Mouse (Mus musculus): ENCODE results near the gene Tmprss12.
A peak's percentile ranks its signal among the peaks of the same experiment; 100 is the strongest.
"Not testable (repeated sequence)": the region's sequence is repeated elsewhere in the genome, so short reads cannot be mapped to it uniquely, and the experiment has no call there.

Gene Tmprss12

GRCm38 (mm10) chr15:100273791-100274308 lies 6.8 kb upstream of the Tmprss12 start:
- DNase-seq (ENCODE audit: extremely low read depth, low read depth, low spot score): not testable (repeated sequence)

- no peak for DNase-seq (ENCODE audit: extremely low read depth, low read depth, low spot score)
Measured at GRCm38 (mm10) chr15:100274790-100275559, 5.7 kb upstream of the Tmprss12 start.

DNA sequence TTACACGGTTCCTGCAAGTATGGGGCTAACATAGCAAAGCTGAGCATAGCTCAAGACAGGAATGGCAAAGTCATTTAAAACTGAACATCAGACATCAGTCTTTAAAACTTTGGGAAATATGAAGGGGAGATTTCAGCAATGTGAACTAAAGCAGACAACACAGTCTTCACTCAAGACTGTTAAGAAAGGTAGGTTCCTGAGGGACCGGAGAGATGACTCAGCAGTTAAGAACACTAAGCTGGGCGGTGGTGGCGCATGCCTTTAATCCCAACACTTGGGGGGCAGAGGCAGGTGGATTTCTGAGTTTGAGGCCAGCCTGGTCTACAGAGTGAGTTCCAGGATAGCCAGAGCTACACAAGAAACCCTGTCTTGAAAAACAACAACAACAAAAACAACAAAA lies 4.2 kb upstream of the Tmprss12 start:
- no peak for DNase-seq (ENCODE audit: extremely low read depth, low read depth, low spot score)

DNA sequence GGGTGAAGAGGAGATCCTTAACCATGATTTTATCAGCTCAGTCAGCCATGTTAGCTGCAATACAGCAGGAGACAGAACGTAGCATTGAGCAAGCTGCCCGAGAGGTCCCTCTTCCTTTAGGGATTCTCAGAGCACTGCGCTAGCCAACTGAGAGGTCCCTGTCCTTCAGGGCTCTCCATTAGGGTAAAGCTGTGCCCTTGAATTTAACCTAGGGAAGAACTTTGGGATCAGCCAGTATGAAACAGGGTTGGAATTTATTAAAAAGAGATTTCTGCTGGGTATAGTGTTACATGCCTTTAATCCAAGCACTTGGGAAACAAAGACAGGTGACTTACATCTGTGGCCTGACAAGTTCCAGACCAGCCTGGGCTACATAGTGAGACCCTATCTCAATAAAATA lies 3.1 kb upstream of the Tmprss12 start:
- no peak for DNase-seq (ENCODE audit: extremely low read depth, low read depth, low spot score)

DNA sequence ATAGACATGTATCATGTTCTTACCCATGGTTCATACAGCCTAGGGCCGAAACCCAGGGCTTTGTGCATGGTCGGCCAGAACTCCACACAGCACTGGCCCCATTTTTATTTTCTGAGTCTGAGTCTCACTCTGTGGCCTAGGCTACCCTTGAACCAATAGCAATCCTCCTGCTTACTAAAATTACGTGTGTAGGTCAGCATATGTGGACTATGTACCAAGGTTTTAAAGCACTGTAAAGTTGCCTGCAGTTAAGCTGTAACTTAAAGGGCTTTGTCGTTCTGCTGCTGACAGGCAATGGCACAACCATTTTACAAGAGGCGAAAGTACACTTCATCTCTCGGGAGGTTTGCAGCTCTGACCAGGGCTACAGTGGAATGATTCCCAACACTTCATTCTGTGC lies 8.3 kb downstream of the Tmprss12 start:
- no peak for DNase-seq (ENCODE audit: extremely low read depth, low read depth, low spot score)

DNA sequence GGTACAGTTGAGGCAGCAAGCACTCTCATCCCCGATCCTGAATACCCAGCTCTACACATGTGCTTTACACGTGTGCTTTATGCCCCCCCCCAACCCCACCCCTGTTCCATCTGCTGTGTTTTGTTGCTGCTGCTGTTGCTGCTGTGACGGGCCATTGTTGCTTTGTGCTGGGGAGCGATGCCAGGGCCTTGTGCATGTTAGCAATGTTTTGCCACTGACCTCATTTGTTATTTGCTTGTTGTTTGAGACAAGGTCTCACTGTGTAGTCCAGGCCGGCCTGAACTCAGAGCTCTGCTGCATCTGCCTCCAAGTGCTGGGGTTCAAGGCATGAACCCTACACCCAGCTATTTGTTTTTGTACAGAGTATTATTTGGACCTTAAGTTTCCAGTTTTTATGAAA lies 10.2 kb downstream of the Tmprss12 start:
- DNase-seq (ENCODE audit: extremely low read depth, low read depth, low spot score): no peak

GRCm38 (mm10) chr15:100292326-100292725 lies 11.7 kb downstream of the Tmprss12 start:
- no peak for DNase-seq (ENCODE audit: extremely low read depth, low read depth, low spot score)

DNA sequence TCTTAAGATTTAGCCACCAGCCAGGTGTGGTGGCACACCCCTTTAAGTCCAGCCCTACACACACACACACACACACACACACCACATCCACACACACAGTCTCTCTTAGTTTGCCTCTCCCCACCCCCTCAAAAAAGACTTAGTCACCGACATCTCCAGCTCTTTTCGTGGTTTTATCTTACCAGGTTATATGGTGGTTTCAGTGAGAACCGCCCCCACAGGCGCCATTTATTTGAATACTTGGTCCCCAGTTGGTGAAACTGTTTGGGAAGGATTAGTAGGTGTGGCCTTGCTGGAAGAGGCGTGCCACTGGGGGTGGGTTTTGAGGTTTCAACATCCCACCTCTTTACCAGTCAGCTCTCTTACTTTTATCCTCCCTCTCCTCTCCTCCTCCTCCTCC lies 17.2 kb downstream of the Tmprss12 start:
- no peak for DNase-seq (ENCODE audit: extremely low read depth, low read depth, low spot score)

DNA sequence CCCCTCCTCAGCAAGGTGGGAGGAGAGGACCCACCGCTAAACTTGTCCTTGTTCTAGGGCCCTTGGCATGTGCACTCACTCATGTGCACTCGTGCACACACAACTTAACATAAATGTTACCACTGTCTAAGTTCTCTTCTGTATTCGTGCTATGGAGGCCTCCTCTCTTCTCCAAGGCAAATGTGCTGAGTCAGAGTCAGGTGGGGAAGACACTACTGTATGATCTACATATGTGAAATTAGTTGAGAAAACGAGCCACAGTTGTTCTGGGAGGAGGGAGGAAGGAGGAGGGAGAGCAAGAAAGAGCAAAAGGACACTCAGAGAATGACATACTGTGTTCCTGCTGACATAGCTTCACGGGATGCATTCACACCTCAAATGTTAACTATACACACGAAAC lies 19.9 kb downstream of the Tmprss12 start:
- no peak for DNase-seq (ENCODE audit: extremely low read depth, low read depth, low spot score)

DNA sequence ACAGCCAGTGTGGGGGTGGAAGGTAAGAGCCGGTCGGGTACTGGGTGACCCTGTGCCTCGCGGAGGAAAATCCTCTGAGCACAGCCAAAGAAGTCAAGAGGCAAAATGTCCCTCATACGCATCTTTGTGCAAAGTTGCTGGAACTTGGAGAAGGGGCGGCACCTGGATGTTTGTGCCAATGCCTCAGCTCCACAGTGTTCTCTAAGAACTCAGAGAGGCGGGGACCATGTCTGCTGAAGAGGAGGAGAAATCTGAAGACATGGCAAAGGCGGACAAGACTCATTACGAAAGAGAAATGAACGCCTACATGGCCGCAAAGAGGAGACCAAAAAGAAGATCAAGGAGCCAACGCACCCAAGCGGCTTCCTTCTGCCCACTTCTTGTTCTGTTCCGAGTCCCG lies 20.9 kb downstream of the Tmprss12 start:
- peak; percentile 39 for DNase-seq (ENCODE audit: extremely low read depth, low read depth, low spot score)

DNA sequence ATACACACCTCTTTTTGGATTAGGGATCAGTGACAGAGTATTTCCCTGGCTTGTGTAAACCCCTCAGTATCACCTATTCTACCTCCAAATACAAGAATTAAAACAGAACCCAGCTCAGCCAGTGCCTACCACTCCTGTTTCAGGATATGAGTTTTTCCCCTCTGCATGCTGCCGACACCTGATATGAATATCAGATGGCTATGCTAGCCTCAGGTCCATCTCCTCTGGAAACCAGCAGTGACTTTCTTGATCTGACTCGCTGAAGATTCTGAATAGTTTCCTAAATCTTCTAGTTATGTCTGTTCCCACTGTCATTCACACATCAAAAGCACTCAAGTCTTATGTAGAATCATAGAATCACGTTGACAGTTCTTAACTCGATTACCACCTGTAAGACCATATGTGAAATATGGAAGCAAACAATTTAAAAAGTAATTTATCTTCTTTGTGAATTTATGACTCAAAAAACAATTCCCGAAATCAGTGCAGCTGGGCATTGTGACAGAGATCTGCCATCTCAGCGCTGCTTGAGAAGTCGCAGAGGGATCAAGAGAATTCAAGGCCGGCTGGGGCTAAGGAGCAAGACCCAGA lies 22.9 kb downstream of the Tmprss12 start:
- DNase-seq (ENCODE audit: extremely low read depth, low read depth, low spot score): no peak

DNA sequence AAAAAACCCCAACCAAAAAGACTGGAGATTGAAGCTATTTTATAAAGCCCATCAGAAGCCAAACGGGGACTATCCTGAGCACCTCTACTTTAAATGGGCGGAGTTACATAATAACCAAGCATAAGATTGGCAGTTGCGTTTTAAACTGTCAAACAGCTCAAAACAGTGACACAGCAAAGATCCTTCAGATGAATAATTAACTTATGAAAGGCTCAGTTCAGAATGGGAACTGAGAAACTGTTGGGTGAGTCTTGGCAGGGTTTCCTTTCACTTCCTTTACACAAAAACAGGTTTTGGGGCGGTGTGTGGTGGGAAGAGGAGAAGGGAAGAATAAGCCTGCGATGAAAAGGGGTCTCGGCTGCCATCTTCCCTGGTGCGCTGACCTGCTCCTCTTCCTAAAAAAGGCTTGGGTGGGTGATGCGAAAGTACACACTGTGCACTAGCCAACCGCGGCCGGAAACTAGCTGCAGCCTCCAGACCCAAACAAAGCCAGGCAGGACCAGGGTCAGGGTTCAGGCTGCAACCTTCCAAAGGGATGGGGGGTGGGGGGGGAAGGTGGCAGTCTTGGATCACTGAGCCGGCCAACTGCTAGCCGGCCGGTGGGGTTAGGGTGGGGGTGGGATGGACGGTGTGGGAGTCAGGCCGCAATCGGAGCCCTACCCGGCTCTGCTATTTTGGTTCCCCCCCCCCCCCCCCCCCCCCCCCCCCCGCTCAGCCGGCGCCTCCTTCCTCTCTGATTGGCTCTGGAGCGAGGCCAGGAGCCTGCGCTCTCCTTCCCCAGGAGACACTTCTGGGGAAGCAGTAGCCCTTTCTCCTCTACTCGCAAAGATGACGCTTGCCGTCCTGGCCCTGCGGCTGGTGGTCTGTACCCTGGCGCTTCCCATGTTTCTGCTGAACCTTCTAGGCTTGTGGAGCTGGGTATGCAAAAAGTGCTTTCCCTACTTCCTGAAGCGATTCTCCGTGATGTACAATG lies 23.7 kb downstream of the Tmprss12 start, which contains the start of gene Mettl7a1:
Gene Mettl7a1 (plus strand): TSS at position 122 of the 973 bp plus-strand sequence.
- DNase-seq (ENCODE audit: extremely low read depth, low read depth, low spot score): no peak

DNA sequence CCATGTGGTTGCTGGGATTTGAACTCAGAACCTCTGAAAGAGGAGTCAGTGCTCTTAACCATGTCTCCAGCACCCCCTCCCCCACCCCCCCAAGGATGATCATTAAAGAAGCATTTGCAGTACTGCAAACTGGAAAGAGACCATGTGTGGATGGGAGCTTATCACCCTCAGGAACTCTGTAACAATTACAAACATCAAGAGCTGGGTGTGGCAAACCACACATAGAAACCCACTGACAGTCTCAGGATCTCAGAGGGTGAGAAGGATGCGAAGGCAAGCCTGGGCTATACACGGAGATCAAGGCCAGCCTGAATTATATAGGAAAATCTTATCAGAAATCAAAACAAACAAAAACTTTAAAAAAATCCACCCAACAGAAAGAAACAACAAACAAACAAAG lies 25.6 kb downstream of the Tmprss12 start:
- no peak for DNase-seq (ENCODE audit: extremely low read depth, low read depth, low spot score)

GRCm38 (mm10) chr15:100307438-100308096 lies 26.9 kb downstream of the Tmprss12 start:
- not testable (repeated sequence) for DNase-seq (ENCODE audit: extremely low read depth, low read depth, low spot score)

- DNase-seq (ENCODE audit: extremely low read depth, low read depth, low spot score): no peak
Measured at GRCm38 (mm10) chr15:100312346-100312745, 31.7 kb downstream of the Tmprss12 start.

GRCm38 (mm10) chr15:100314448-100315145 lies 34.0 kb downstream of the Tmprss12 start:
- no peak for DNase-seq (ENCODE audit: extremely low read depth, low read depth, low spot score)

GRCm38 (mm10) chr15:100318014-100318671 lies 37.5 kb downstream of the Tmprss12 start:
- peak; percentile 58 for DNase-seq (ENCODE audit: extremely low read depth, low read depth, low spot score)

GRCm38 (mm10) chr15:100319884-100320283 lies 39.2 kb downstream of the Tmprss12 start:
- no peak for DNase-seq (ENCODE audit: extremely low read depth, low read depth, low spot score)

DNA sequence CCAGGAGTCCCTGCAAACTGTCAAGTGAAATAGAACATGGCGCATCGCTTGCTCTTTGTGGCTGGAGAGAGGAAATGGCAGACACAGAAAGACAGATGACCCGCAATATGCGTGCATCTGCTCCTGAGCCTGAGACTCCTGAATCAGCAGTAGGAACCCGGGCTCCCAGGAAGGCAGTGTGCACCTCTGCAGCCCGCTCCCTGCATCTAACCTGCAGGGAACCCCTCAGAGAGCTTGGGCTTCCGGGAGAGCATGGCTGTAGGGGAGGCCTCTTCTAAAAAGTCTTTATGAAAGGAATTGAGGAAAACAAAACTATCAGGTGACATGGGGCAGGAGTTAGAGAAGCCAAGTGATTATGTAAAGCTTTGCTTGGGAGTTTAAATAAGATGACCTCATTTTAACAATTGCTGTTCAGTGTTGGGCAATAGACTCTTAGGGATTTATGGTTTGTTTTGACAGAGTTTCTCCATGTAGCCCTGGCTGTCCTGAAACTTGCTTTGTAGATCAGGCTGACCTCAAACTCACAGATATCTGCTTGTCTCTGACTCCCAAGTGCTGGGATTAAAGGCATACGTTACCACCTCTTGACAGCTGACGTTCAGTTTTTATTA lies 39.8 kb downstream of the Tmprss12 start:
- DNase-seq (ENCODE audit: extremely low read depth, low read depth, low spot score): peak; percentile 82

All from fat pad, adult 2 months (tissue).